Comparison of ENCODE assay signal across 8 mouse cellular contexts in genomic region chr9:21767896-21768295, GRCm38 (mm10). TPM values are rescaled to one million over a fixed set of nuclear protein-coding genes. Genes with fewer than 3 reads are reported as not detected.
DNase-seq lines count a peak whose midpoint lies in the region; ATAC-seq lines count a peak whose summit lies in the region.

No protein-coding gene starts in this region.

- WGBS in hindbrain, embryonic 16.5 days = 67% methylated on average over 11 of the region's 11 CpGs
- 68% methylated on average over 11 of the region's 11 CpGs for WGBS in stomach, embryonic 15.5 days

- no peaks in the 10 kb centered on the region for H3K27me3 ChIP-seq in hindbrain, embryonic 16.5 days (replicated peaks; ENCODE audit: control insufficient read depth, insufficient read depth, low read length)
- no peaks in the 10 kb centered on the region for H3K27me3 ChIP-seq in stomach, embryonic 15.5 days (replicated peaks)

- peak; percentile 46 for DNase-seq in adrenal gland, postnatal 10 days
- DNase-seq in adrenal gland, postnatal 4 days (ENCODE audit: low spot score in 2 of 2) = no peak
- DNase-seq in adipocyte (ENCODE audit: low spot score) = peak; percentile 76
- DNase-seq in gastrocnemius, adult 8-10 months (ENCODE audit: low spot score in 2 of 2) = peak; percentile 20 to 65

- H3K9me3 ChIP-seq in hindbrain, embryonic 16.5 days (ENCODE audit: control insufficient read depth, low read length) = no peaks in the 10 kb centered on the region
- no peaks in the 10 kb centered on the region for H3K9me3 ChIP-seq in stomach, embryonic 15.5 days

- no peak for ATAC-seq in hindbrain, embryonic 16.5 days
- no peak for ATAC-seq in stomach, embryonic 15.5 days (ENCODE audit: insufficient read depth, low FRiP score, low read depth)
- ATAC-seq in megakaryocyte progenitor cell, adult 5-6 weeks (replicated peaks; ENCODE audit: poor library complexity) = no peak
- no peak for ATAC-seq in erythroid progenitor cell, adult 5-6 weeks (replicated peaks; ENCODE audit: low FRiP score, poor library complexity, severe bottlenecking)

- peaks cover 10% of the 10 kb centered on the region; the same call in 1 of the 2 replicates for H3K4me1 ChIP-seq in hindbrain, embryonic 16.5 days (ENCODE audit: control insufficient read depth, insufficient read depth, low read depth, low read length)
- H3K4me1 ChIP-seq in stomach, embryonic 15.5 days = 0 out of 2 replicates have a peak, but pooled peaks cover 3% of the 10 kb centered on the region

- H3K4me3 ChIP-seq in hindbrain, embryonic 16.5 days (ENCODE audit: low read length) = no peak overlapping the region
- no peak overlapping the region for H3K4me3 ChIP-seq in stomach, embryonic 15.5 days (replicated peaks)

- H3K9ac ChIP-seq in hindbrain, embryonic 16.5 days (ENCODE audit: low read depth, low read length) = no peak overlapping the region; the same call in 1 of the 2 replicates
- no peak overlapping the region for H3K9ac ChIP-seq in stomach, embryonic 15.5 days

- no peak overlapping the region for H3K4me2 ChIP-seq in hindbrain, embryonic 16.5 days (ENCODE audit: low read length)
- H3K4me2 ChIP-seq in stomach, embryonic 15.5 days = no peak overlapping the region

- H3K27ac ChIP-seq in hindbrain, embryonic 16.5 days (ENCODE audit: low read depth, low read length) = peak overlapping the region; percentile 1; the same call in 1 of the 2 replicates
- H3K27ac ChIP-seq in stomach, embryonic 15.5 days = peak overlapping the region; percentile 74; the same call in 1 of the 2 replicates

- no peaks in the 10 kb centered on the region for H3K36me3 ChIP-seq in hindbrain, embryonic 16.5 days (ENCODE audit: control insufficient read depth, insufficient read depth, low read length)
- peaks cover 23% of the 10 kb centered on the region for H3K36me3 ChIP-seq in stomach, embryonic 15.5 days

RNA-seq across cellular contexts. Expression of gene Spc24, which starts 7.8 kb away (rescaled TPM):
- 10 to 100 TPM; 12.6 to 14.3 TPM for total RNA-seq in adrenal gland, postnatal 10 days (2021)
- total RNA-seq in adrenal gland, postnatal 4 days (2021) = 10 to 100 TPM; 19.6 to 22.8 TPM
- total RNA-seq in gastrocnemius, adult 8-10 months (2022) = 1 to 10 TPM; 1.5 to 3.3 (median 1.7) TPM
- 21.2 and 26.0 TPM in 2 replicates for polyA plus RNA-seq in hindbrain, embryonic 16.5 days (2015; fragmentation: Nextera tagmentation; extraction: Ambion mirVana)
- 110 and 119 TPM in 2 replicates for polyA plus RNA-seq in stomach, embryonic 15.5 days (2015; fragmentation: Nextera tagmentation; extraction: Ambion mirVana)
- total RNA-seq in megakaryocyte progenitor cell, adult 5-6 weeks (2015) = 43.2 and 50.1 TPM in 2 replicates
- 128 and 151 TPM in 2 replicates for total RNA-seq in megakaryocyte progenitor cell, adult 5-6 weeks (2017)
- 40.7 and 50.7 TPM in 2 replicates for total RNA-seq in erythroid progenitor cell, adult 5-6 weeks (2015; ENCODE audit: low replicate concordance)
- 68.7 and 98.2 TPM in 2 replicates for total RNA-seq in erythroid progenitor cell, adult 5-6 weeks (2017; ENCODE audit: low replicate concordance)

RNA-seq across cellular contexts. Expression of gene Kank2, which starts 30.6 kb away (rescaled TPM):
- total RNA-seq in adrenal gland, postnatal 10 days (2021) = 10 to 100 TPM; 33.1 to 37.2 TPM
- 10 to 100 TPM; 52.5 to 57.4 TPM for total RNA-seq in adrenal gland, postnatal 4 days (2021)
- total RNA-seq in gastrocnemius, adult 8-10 months (2022) = 10 to 100 TPM; 13.0 to 15.2 (median 14.2) TPM
- polyA plus RNA-seq in hindbrain, embryonic 16.5 days (2015; fragmentation: Nextera tagmentation; extraction: Ambion mirVana) = 3.9 and 4.7 TPM in 2 replicates
- 21.1 and 22.7 TPM in 2 replicates for polyA plus RNA-seq in stomach, embryonic 15.5 days (2015; fragmentation: Nextera tagmentation; extraction: Ambion mirVana)
- 0.72 and 1.2 TPM in 2 replicates for total RNA-seq in megakaryocyte progenitor cell, adult 5-6 weeks (2015)
- 0.71 and 1.2 TPM in 2 replicates for total RNA-seq in megakaryocyte progenitor cell, adult 5-6 weeks (2017)
- total RNA-seq in erythroid progenitor cell, adult 5-6 weeks (2015; ENCODE audit: low replicate concordance) = not detected in 2 replicates
- 0.51 TPM in 1 of 2 replicates, not detected in the other for total RNA-seq in erythroid progenitor cell, adult 5-6 weeks (2017; ENCODE audit: low replicate concordance)

RNA-seq across cellular contexts. Expression of gene Ldlr, which starts 44.6 kb away (rescaled TPM):
- total RNA-seq in adrenal gland, postnatal 10 days (2021) = 10 to 100 TPM; 21.6 to 41.6 TPM
- total RNA-seq in adrenal gland, postnatal 4 days (2021) = 10 to 100 TPM; 26.7 to 31.9 TPM
- total RNA-seq in gastrocnemius, adult 8-10 months (2022) = 1 to 10 TPM; 2.9 to 3.6 (median 3.2) TPM
- 15.6 and 17.5 TPM in 2 replicates for polyA plus RNA-seq in hindbrain, embryonic 16.5 days (2015; fragmentation: Nextera tagmentation; extraction: Ambion mirVana)
- polyA plus RNA-seq in stomach, embryonic 15.5 days (2015; fragmentation: Nextera tagmentation; extraction: Ambion mirVana) = 53.8 and 61.0 TPM in 2 replicates
- total RNA-seq in megakaryocyte progenitor cell, adult 5-6 weeks (2015) = 6.5 and 8.5 TPM in 2 replicates
- total RNA-seq in megakaryocyte progenitor cell, adult 5-6 weeks (2017) = 14.0 and 14.4 TPM in 2 replicates
- 2.5 and 3.6 TPM in 2 replicates for total RNA-seq in erythroid progenitor cell, adult 5-6 weeks (2015; ENCODE audit: low replicate concordance)
- total RNA-seq in erythroid progenitor cell, adult 5-6 weeks (2017; ENCODE audit: low replicate concordance) = 3.6 and 4.1 TPM in 2 replicates

Comparison
In these comparisons a context has a peak if more than half of its experiments do, and no peak if none do; other contexts are left out.
1. DNase-seq: peak in adrenal gland, postnatal 10 days (single experiment), adipocyte (single experiment) and gastrocnemius, adult 8-10 months (2 of 2); none in adrenal gland, postnatal 4 days (0 of 2).
2. RNA of gene Kank2, which starts 30.6 kb away (total RNA-seq): 52.5 to 57.4 TPM in adrenal gland, postnatal 4 days, 33.1 to 37.2 TPM in adrenal gland, postnatal 10 days and 13.0 to 15.2 TPM in gastrocnemius, adult 8-10 months; 0.71 to 1.2 TPM in megakaryocyte progenitor cell, adult 5-6 weeks and 0.51 TPM in erythroid progenitor cell, adult 5-6 weeks; every median in the first group is over 4 times any median in the second.